Mouse (Mus musculus) MEL (cell line): Measurements from ENCODE around the gene Pla2g5. TPM values are rescaled to one million over a fixed set of nuclear protein-coding genes. Genes with fewer than 3 reads are reported as not detected.
"Not testable (repeated sequence)": the region's sequence is repeated elsewhere in the genome, so short reads cannot be mapped to it uniquely, and the experiment has no call there.

Experiments used
- DNase-seq: peaks from one replicate; pipeline ENCODE4 v3.0.0; 2011; ENCODE audit warnings: low read depth, low spot score
- H3K27ac ChIP-seq: 2 replicates; pipeline ENCODE4 v1.5.1; 2012; ENCODE audit warnings: low read depth, mild to moderate bottlenecking, control low read depth, low read length, moderate library complexity; ENCODE audit not compliant: control insufficient read depth
- H3K27me3 ChIP-seq, 2 experiments: fragments of 150-350 bp in 1 of 2; sonication (generic) in 1 of 2; 2 replicates each; pipeline ENCODE4 v1.6.1; 2012; ENCODE audit warnings: low read length in 2 of 2, mild to moderate bottlenecking in 2 of 2, improper control_type of control experiment in 1 of 2, moderate library complexity in 1 of 2; ENCODE audit not compliant: insufficient read depth in 2 of 2, control insufficient read depth in 1 of 2
- H3K36me3 ChIP-seq, 2 experiments: 2 replicates each; pipeline ENCODE4 v1.6.1; 2012 to 2014; ENCODE audit warnings: low read length in 2 of 2, improper control_type of control experiment in 1 of 2, inconsistent platforms in 1 of 2, mild to moderate bottlenecking in 1 of 2; ENCODE audit not compliant: insufficient read depth in 2 of 2, control insufficient read depth in 1 of 2
- H3K4me1 ChIP-seq, 2 experiments: fragments of 150-350 bp in 1 of 2; sonication (generic) in 1 of 2; 2 replicates each; pipeline ENCODE4 v1.6.1; 2012; ENCODE audit warnings: low read length in 2 of 2, improper control_type of control experiment in 1 of 2, mild to moderate bottlenecking in 1 of 2; ENCODE audit not compliant: insufficient read depth in 2 of 2, control insufficient read depth in 1 of 2
- H3K4me3 ChIP-seq, 2 experiments: fragments of 150-350 bp in 1 of 2; sonication (generic) in 1 of 2; 2 replicates each; pipeline ENCODE4 v1.5.1; 2012; ENCODE audit warnings: low read depth in 2 of 2, low read length in 2 of 2, mild to moderate bottlenecking in 2 of 2, moderate library complexity in 2 of 2, control low read depth in 1 of 2, improper control_type of control experiment in 1 of 2; ENCODE audit not compliant: control insufficient read depth in 1 of 2, insufficient read depth in 1 of 2
- H3K79me2 ChIP-seq: 2 replicates; pipeline ENCODE4 v1.6.1; 2012; ENCODE audit warnings: mild to moderate bottlenecking, low read length, moderate library complexity; ENCODE audit not compliant: control insufficient read depth, poor library complexity, insufficient read depth
- H3K9ac ChIP-seq: 2 replicates; pipeline ENCODE4 v1.6.1; 2012; ENCODE audit warnings: low read depth, mild to moderate bottlenecking, control low read depth, low read length, moderate library complexity; ENCODE audit not compliant: control insufficient read depth, poor library complexity, severe bottlenecking
- H3K9me3 ChIP-seq: fragments of 150-350 bp; sonication (generic); replicated peaks from 2 replicates; pipeline ENCODE4 v1.6.1; 2012; ENCODE audit warnings: mild to moderate bottlenecking, low read length, improper control_type of control experiment, moderate library complexity; ENCODE audit not compliant: insufficient read depth
- CTCF ChIP-seq, 3 experiments: IDR thresholded peaks in 2 of 3; conservative IDR thresholded peaks in 1 of 3; 2 replicates each; pipeline ENCODE4 v1.5.1; 2011 to 2012; ENCODE audit warnings: low read length in 3 of 3, low read depth in 2 of 3, mild to moderate bottlenecking in 2 of 3, improper control_type of control experiment in 1 of 3, inconsistent platforms in 1 of 3, mixed read lengths in 1 of 3, moderate library complexity in 1 of 3; ENCODE audit not compliant: control insufficient read depth in 1 of 3, insufficient read depth in 1 of 3, poor library complexity in 1 of 3, severe bottlenecking in 1 of 3
- EP300 ChIP-seq, 2 experiments: IDR thresholded peaks; 2 replicates each; pipeline ENCODE4 v1.6.1; 2011; ENCODE audit warnings: improper control_type of control experiment in 2 of 2, low read length in 2 of 2, low read depth in 1 of 2, mild to moderate bottlenecking in 1 of 2
- ETS1 ChIP-seq: IDR thresholded peaks from 2 replicates; pipeline ENCODE4 v1.6.1; 2012; ENCODE audit warnings: low read depth, mild to moderate bottlenecking, inconsistent platforms, low read length, improper control_type of control experiment, moderate library complexity
- GABPA ChIP-seq: IDR thresholded peaks from 2 replicates; pipeline ENCODE4 v1.6.1; 2012; ENCODE audit warnings: low read depth, mild to moderate bottlenecking, inconsistent platforms, low read length, improper control_type of control experiment, moderate library complexity
- MAFK ChIP-seq: IDR thresholded peaks from 2 replicates; pipeline ENCODE4 v1.6.1; 2011; ENCODE audit warnings: low read depth, mild to moderate bottlenecking, low read length, improper control_type of control experiment, borderline replicate concordance
- MAZ ChIP-seq: IDR thresholded peaks from 2 replicates; pipeline ENCODE4 v1.6.1; 2012; ENCODE audit warnings: low read depth, mild to moderate bottlenecking, inconsistent platforms, low read length, improper control_type of control experiment
- MEF2A ChIP-seq: IDR thresholded peaks from 2 replicates; pipeline ENCODE4 v1.6.1; 2014; ENCODE audit warnings: low read depth, mild to moderate bottlenecking, inconsistent platforms, low read length, improper control_type of control experiment; ENCODE audit not compliant: poor library complexity, insufficient replicate concordance, severe bottlenecking; ENCODE audit errors: extremely low read depth
- MYB ChIP-seq: IDR thresholded peaks from 2 replicates; pipeline ENCODE4 v1.6.1; 2011; ENCODE audit warnings: mild to moderate bottlenecking, low read depth, low read length, improper control_type of control experiment
- POLR2A ChIP-seq, 2 experiments: IDR thresholded peaks; 2 replicates each; pipeline ENCODE4 v1.6.1; 2011 to 2012; ENCODE audit warnings: low read length in 2 of 2, mild to moderate bottlenecking in 2 of 2, control low read depth in 1 of 2, improper control_type of control experiment in 1 of 2, low read depth in 1 of 2, moderate library complexity in 1 of 2; ENCODE audit not compliant: control insufficient read depth in 1 of 2, insufficient read depth in 1 of 2, poor library complexity in 1 of 2
- RCOR1 ChIP-seq: IDR thresholded peaks from 2 replicates; pipeline ENCODE4 v1.6.1; 2012; ENCODE audit warnings: low read depth, mild to moderate bottlenecking, inconsistent platforms, low read length, improper control_type of control experiment
- TAL1 ChIP-seq: IDR thresholded peaks from 2 replicates; pipeline ENCODE4 v1.6.1; 2012; ENCODE audit warnings: mild to moderate bottlenecking, inconsistent platforms, low read length, moderate library complexity, mixed read lengths
- TBP ChIP-seq: IDR thresholded peaks from 2 replicates; pipeline ENCODE4 v1.8.0; 2011; ENCODE audit warnings: low read depth, low read length, improper control_type of control experiment
- ZKSCAN1 ChIP-seq: IDR thresholded peaks from 2 replicates; pipeline ENCODE4 v1.6.1; 2012; ENCODE audit warnings: low read depth, mild to moderate bottlenecking, inconsistent platforms, low read length, improper control_type of control experiment, moderate library complexity
- polyA plus RNA-seq, 2 experiments: library from polyadenylated mRNA; stranded (reverse) in 1 of 2; unstranded in 1 of 2; fragments of >175 nt in 1 of 2; fragments of >200 nt in 1 of 2; gene quantifications; 2 replicates each; pipeline versions ENCODE4 v1.2.1 to v1.2.4; 2012; ENCODE audit warnings: low replicate concordance in 2 of 2, low read depth in 1 of 2; ENCODE audit not compliant: insufficient read length in 2 of 2, insufficient read depth in 1 of 2, missing spikeins in 1 of 2
- total RNA-seq: library from RNA; depleted of rRNA; stranded (reverse); fragments of 300-350 nt; gene quantifications from 2 replicates; pipeline ENCODE4 v1.2.3, GENCODE M21; 2012

Gene Pla2g5
- total and polyA plus RNA-seq, 3 experiments: not detected

GRCm38 (mm10) chr4:138875986-138876385, 12.7 kb upstream of the Pla2g5 start:
- Histone ChIP-seq H3K27me3 (no peaks in the 10 kb centered on the region; a peak in 1 of 4 replicates), H3K9me3 (no peaks in the 10 kb centered on the region), H3K27ac (no peak overlapping the region), H3K9ac (no peak overlapping the region), H3K79me2 (no peaks in the 10 kb centered on the region), H3K36me3 (no peaks in the 10 kb centered on the region), H3K4me1 (no peaks in the 10 kb centered on the region), H3K4me3 (no peak overlapping the region)
- TF ChIP-seq MAFK: no peak
- TF ChIP-seq ETS1: no peak
- TF ChIP-seq CTCF (IDR thresholded peaks at IDR 0.05 in 2 of 3, conservative IDR thresholded peaks at IDR 0.05 in 1 of 3; ENCODE audit: control insufficient read depth in 1 of 3, insufficient read depth in 1 of 3, low read depth in 2 of 3, low read length in 3 of 3, poor library complexity in 1 of 3, severe bottlenecking in 1 of 3): no peak
- no peak for DNase-seq

- H3K9me3 ChIP-seq, H3K27ac ChIP-seq, H3K36me3 ChIP-seq, H3K79me2 ChIP-seq, DNase-seq, H3K4me1 ChIP-seq, H3K4me3 ChIP-seq, H3K27me3 ChIP-seq, H3K9ac ChIP-seq: not testable (repeated sequence)
- TF ChIP-seq ZKSCAN1: 0 out of 2 replicates have a peak, but pooled peaks have one; percentile 53
Measured at GRCm38 (mm10) chr4:138875275-138875674, 12.0 kb upstream of the Pla2g5 start.

GRCm38 (mm10) chr4:138873864-138874263, 10.6 kb upstream of the Pla2g5 start, which contains the start of gene Gm13030:
Gm13030 (minus strand) TSS chr4:138873964.
- H3K27me3 ChIP-seq: no peaks in the 10 kb centered on the region; a peak in 1 of 4 replicates
- no peaks in the 10 kb centered on the region for H3K36me3 ChIP-seq
- no peak for DNase-seq
- no peaks in the 10 kb centered on the region for H3K79me2 ChIP-seq
- H3K9me3 ChIP-seq: no peaks in the 10 kb centered on the region
- H3K4me1 ChIP-seq: no peaks in the 10 kb centered on the region
- H3K4me3 ChIP-seq: no peak within 1 kb of the TSS
- H3K27ac ChIP-seq: no peak within 1 kb of the TSS
- TF ChIP-seq MEF2A: no peak
- TF ChIP-seq POLR2A (IDR thresholded peaks at IDR 0.05; ENCODE audit: control insufficient read depth in 1 of 2, insufficient read depth in 1 of 2, low read depth in 1 of 2, low read length in 2 of 2, poor library complexity in 1 of 2): no peak
- no peak for TF ChIP-seq GABPA
- TF ChIP-seq EP300 (IDR thresholded peaks at IDR 0.05; ENCODE audit: low read depth in 1 of 2, low read length in 2 of 2): no peak
- no peak for TF ChIP-seq RCOR1
- TF ChIP-seq MAZ: no peak
- TF ChIP-seq MYB: no peak
- TF ChIP-seq TAL1: no peak
- no peak for TF ChIP-seq TBP
- no peak within 1 kb of the TSS for H3K9ac ChIP-seq
